Mouse (Mus musculus) cortical plate, adult 2 months (tissue): ENCODE data around the gene Akt2.

Experiments used
- CTCF ChIP-seq: fragments of 200-500 bp; IDR thresholded peaks from 2 replicates; pipeline ENCODE4 v1.5.1; 2011; ENCODE audit warnings: mild to moderate bottlenecking, control low read depth, low read length; ENCODE audit not compliant: insufficient read depth; ENCODE audit errors: extremely low read depth
- POLR2A ChIP-seq: fragments of 200-500 bp; IDR thresholded peaks from 2 replicates; pipeline ENCODE4 v1.6.1; 2011; ENCODE audit warnings: mild to moderate bottlenecking, low read length, control low read depth; ENCODE audit not compliant: insufficient read depth; ENCODE audit errors: extremely low read depth

DNA sequence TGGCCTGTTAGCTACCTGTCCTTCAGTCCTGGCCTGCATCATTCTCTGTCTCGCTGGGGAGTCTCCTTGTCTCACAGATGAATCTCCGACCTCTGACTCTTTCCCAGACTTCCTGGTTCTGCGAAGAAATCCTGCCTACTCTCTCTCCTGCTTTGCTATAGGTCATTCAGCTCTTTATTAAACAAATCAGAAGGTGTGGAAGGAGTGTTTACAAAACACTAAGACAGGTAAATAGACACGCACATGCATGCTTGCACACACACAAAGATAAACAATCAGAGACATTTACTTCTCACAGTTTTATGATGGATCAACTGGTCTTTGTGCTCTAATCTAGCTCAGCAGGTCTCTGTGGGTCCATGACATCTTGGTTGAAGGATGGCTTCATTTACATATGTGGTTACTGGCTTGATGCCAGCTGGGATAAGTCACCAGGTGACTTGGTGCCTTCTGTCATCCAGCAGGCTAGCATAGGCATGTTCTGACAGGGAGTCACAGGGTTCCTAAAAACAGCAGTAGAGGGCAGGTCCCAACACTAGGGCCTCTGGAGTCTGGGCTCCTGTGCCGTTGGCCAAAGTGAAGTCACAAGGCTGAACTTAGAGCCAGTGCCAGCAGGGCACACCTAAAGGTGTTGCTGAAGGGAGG, 21.6 kb upstream of the Akt2 start:
- no peak for TF ChIP-seq CTCF
- no peak for TF ChIP-seq POLR2A
